Mouse (Mus musculus): Measurements from ENCODE around the gene Efemp2. TPM values are rescaled to one million over a fixed set of nuclear protein-coding genes. Genes with fewer than 3 reads are reported as not detected.

Gene Efemp2
- polyA plus RNA-seq, 1 experiment from 2014 or later, result 208 TPM

GRCm38 (mm10) chr19:5474281-5475068 is 721 bp downstream of the Efemp2 start:
- Histone ChIP-seq H3K36me3 (ENCODE audit: insufficient read depth, low read length) (peaks cover 11% of the 10 kb centered on the region), H3K9ac (replicated peaks; ENCODE audit: low read length) (peak overlapping the region; percentile 86), H3K4me1 (ENCODE audit: insufficient read depth, low read length) (peaks cover 21% of the 10 kb centered on the region), H3K4me3 (ENCODE audit: low read length) (peak overlapping the region; percentile 64), H3K27ac (ENCODE audit: low read length) (peak overlapping the region; percentile 84), H3K27me3 (ENCODE audit: insufficient read depth, low read length) (no peaks in the 10 kb centered on the region), H3K9me3 (ENCODE audit: low read length) (no peaks in the 10 kb centered on the region), H3K4me2 (replicated peaks; ENCODE audit: low read depth, low read length) (peak overlapping the region; percentile 66)
- 1% methylated on average over 45 of the region's 68 CpGs for WGBS
- peak; percentile 70 for ATAC-seq (ENCODE audit: low FRiP score, low TSS enrichment)

- Histone ChIP-seq H3K4me3 (ENCODE audit: low read length) (peak overlapping the region; percentile 64), H3K4me1 (ENCODE audit: insufficient read depth, low read length) (peaks cover 21% of the 10 kb centered on the region), H3K36me3 (ENCODE audit: insufficient read depth, low read length) (peaks cover 18% of the 10 kb centered on the region), H3K4me2 (replicated peaks; ENCODE audit: low read depth, low read length) (peak overlapping the region; percentile 66), H3K27ac (ENCODE audit: low read length) (peak overlapping the region; percentile 84), H3K9ac (replicated peaks; ENCODE audit: low read length) (peak overlapping the region; percentile 86), H3K9me3 (ENCODE audit: low read length) (no peaks in the 10 kb centered on the region), H3K27me3 (ENCODE audit: insufficient read depth, low read length) (no peaks in the 10 kb centered on the region)
- WGBS, result 13% methylated on average over 13 of the region's 13 CpGs
- peak; percentile 13; the same call in 1 of the 2 replicates for ATAC-seq (ENCODE audit: low FRiP score, low TSS enrichment)
Observed at GRCm38 (mm10) chr19:5475069-5475714, 1.4 kb downstream of the Efemp2 start.

GRCm38 (mm10) chr19:5477004-5477667 is 3.4 kb downstream of the Efemp2 start:
- 76% methylated on average over 10 of the region's 10 CpGs for WGBS
- H3K4me3 ChIP-seq (ENCODE audit: low read length), result no peak overlapping the region
- peaks cover 21% of the 10 kb centered on the region for H3K4me1 ChIP-seq (ENCODE audit: insufficient read depth, low read length)
- no peaks in the 10 kb centered on the region for H3K9me3 ChIP-seq (ENCODE audit: low read length)
- no peak overlapping the region for H3K4me2 ChIP-seq (replicated peaks; ENCODE audit: low read depth, low read length)
- peaks cover 35% of the 10 kb centered on the region for H3K36me3 ChIP-seq (ENCODE audit: insufficient read depth, low read length)
- H3K27ac ChIP-seq (ENCODE audit: low read length), result no peak overlapping the region
- H3K9ac ChIP-seq (replicated peaks; ENCODE audit: low read length), result no peak overlapping the region
- H3K27me3 ChIP-seq (ENCODE audit: insufficient read depth, low read length), result no peaks in the 10 kb centered on the region
- no peak for ATAC-seq (ENCODE audit: low FRiP score, low TSS enrichment)

GRCm38 (mm10) chr19:5477668-5478300 is 4.0 kb downstream of the Efemp2 start:
- H3K27me3 ChIP-seq (ENCODE audit: insufficient read depth, low read length), result no peaks in the 10 kb centered on the region
- H3K36me3 ChIP-seq (ENCODE audit: insufficient read depth, low read length), result peaks cover 41% of the 10 kb centered on the region

GRCm38 (mm10) chr19:5480016-5480415 is 6.3 kb downstream of the Efemp2 start:
- Histone ChIP-seq H3K27ac (ENCODE audit: low read length) (no peak overlapping the region), H3K4me3 (ENCODE audit: low read length) (no peak overlapping the region), H3K4me2 (replicated peaks; ENCODE audit: low read depth, low read length) (no peak overlapping the region), H3K36me3 (ENCODE audit: insufficient read depth, low read length) (peaks cover 63% of the 10 kb centered on the region), H3K9me3 (ENCODE audit: low read length) (no peaks in the 10 kb centered on the region), H3K27me3 (ENCODE audit: insufficient read depth, low read length) (no peaks in the 10 kb centered on the region), H3K9ac (replicated peaks; ENCODE audit: low read length) (no peak overlapping the region), H3K4me1 (ENCODE audit: insufficient read depth, low read length) (peaks cover 14% of the 10 kb centered on the region)
- ATAC-seq (ENCODE audit: low FRiP score, low TSS enrichment), result no peak
- 86% methylated on average over 10 of the region's 10 CpGs for WGBS

More at GRCm38 (mm10) chr19:5477668-5478300, 4.0 kb downstream of the Efemp2 start:
- Histone ChIP-seq H3K4me1 (ENCODE audit: insufficient read depth, low read length) (peaks cover 21% of the 10 kb centered on the region), H3K4me2 (replicated peaks; ENCODE audit: low read depth, low read length) (no peak overlapping the region), H3K27ac (ENCODE audit: low read length) (no peak overlapping the region), H3K9ac (replicated peaks; ENCODE audit: low read length) (no peak overlapping the region), H3K4me3 (ENCODE audit: low read length) (no peak overlapping the region), H3K9me3 (ENCODE audit: low read length) (no peaks in the 10 kb centered on the region)
- ATAC-seq (ENCODE audit: low FRiP score, low TSS enrichment), result no peak
- 86% methylated on average over 18 of the region's 18 CpGs for WGBS

- Histone ChIP-seq H3K4me3 (ENCODE audit: low read length) (no peak overlapping the region), H3K36me3 (ENCODE audit: insufficient read depth, low read length) (peaks cover 71% of the 10 kb centered on the region), H3K27me3 (ENCODE audit: insufficient read depth, low read length) (no peaks in the 10 kb centered on the region), H3K9ac (replicated peaks; ENCODE audit: low read length) (no peak overlapping the region), H3K4me1 (ENCODE audit: insufficient read depth, low read length) (peaks cover 6% of the 10 kb centered on the region; the same call in 1 of the 2 replicates), H3K9me3 (ENCODE audit: low read length) (no peaks in the 10 kb centered on the region), H3K27ac (ENCODE audit: low read length) (no peak overlapping the region), H3K4me2 (replicated peaks; ENCODE audit: low read depth, low read length) (no peak overlapping the region)
- ATAC-seq (ENCODE audit: low FRiP score, low TSS enrichment), result no peak
- 92% methylated on average over 10 of the region's 10 CpGs for WGBS
Observed at GRCm38 (mm10) chr19:5481398-5481797, 7.6 kb downstream of the Efemp2 start.

GRCm38 (mm10) chr19:5483386-5484359 is 9.9 kb downstream of the Efemp2 start:
- no peaks in the 10 kb centered on the region for H3K27me3 ChIP-seq (ENCODE audit: insufficient read depth, low read length)
- no peak overlapping the region for H3K4me3 ChIP-seq (ENCODE audit: low read length)
- no peak overlapping the region for H3K4me2 ChIP-seq (replicated peaks; ENCODE audit: low read depth, low read length)
- H3K4me1 ChIP-seq (ENCODE audit: insufficient read depth, low read length), result peaks cover 10% of the 10 kb centered on the region
- no peak overlapping the region for H3K9ac ChIP-seq (replicated peaks; ENCODE audit: low read length)
- H3K27ac ChIP-seq (ENCODE audit: low read length), result no peak overlapping the region
- H3K36me3 ChIP-seq (ENCODE audit: insufficient read depth, low read length), result peaks cover 64% of the 10 kb centered on the region
- WGBS, result 91% methylated on average over 19 of the region's 19 CpGs
- ATAC-seq (ENCODE audit: low FRiP score, low TSS enrichment), result no peak
- no peaks in the 10 kb centered on the region for H3K9me3 ChIP-seq (ENCODE audit: low read length)

GRCm38 (mm10) chr19:5484496-5484895 is 10.7 kb downstream of the Efemp2 start:
- no peak for ATAC-seq (ENCODE audit: low FRiP score, low TSS enrichment)
- no peak overlapping the region for H3K4me3 ChIP-seq (ENCODE audit: low read length)
- no peaks in the 10 kb centered on the region for H3K27me3 ChIP-seq (ENCODE audit: insufficient read depth, low read length)
- no peaks in the 10 kb centered on the region for H3K9me3 ChIP-seq (ENCODE audit: low read length)
- WGBS, result 91% methylated on average over 5 of the region's 5 CpGs
- no peak overlapping the region for H3K9ac ChIP-seq (replicated peaks; ENCODE audit: low read length)
- no peak overlapping the region for H3K27ac ChIP-seq (ENCODE audit: low read length)
- peaks cover 60% of the 10 kb centered on the region for H3K36me3 ChIP-seq (ENCODE audit: insufficient read depth, low read length)
- no peak overlapping the region for H3K4me2 ChIP-seq (replicated peaks; ENCODE audit: low read depth, low read length)
- peaks cover 14% of the 10 kb centered on the region for H3K4me1 ChIP-seq (ENCODE audit: insufficient read depth, low read length)

GRCm38 (mm10) chr19:5485371-5485770 is 11.6 kb downstream of the Efemp2 start:
- 89% methylated on average over 8 of the region's 8 CpGs for WGBS
- ATAC-seq (ENCODE audit: low FRiP score, low TSS enrichment), result no peak
- H3K9me3 ChIP-seq (ENCODE audit: low read length), result no peaks in the 10 kb centered on the region
- H3K27ac ChIP-seq (ENCODE audit: low read length), result no peak overlapping the region
- no peak overlapping the region for H3K4me2 ChIP-seq (replicated peaks; ENCODE audit: low read depth, low read length)
- H3K4me3 ChIP-seq (ENCODE audit: low read length), result no peak overlapping the region
- H3K4me1 ChIP-seq (ENCODE audit: insufficient read depth, low read length), result peaks cover 19% of the 10 kb centered on the region
- no peak overlapping the region for H3K9ac ChIP-seq (replicated peaks; ENCODE audit: low read length)
- H3K27me3 ChIP-seq (ENCODE audit: insufficient read depth, low read length), result no peaks in the 10 kb centered on the region
- H3K36me3 ChIP-seq (ENCODE audit: insufficient read depth, low read length), result peaks cover 51% of the 10 kb centered on the region
